Mouse (Mus musculus) erythroblast, embryonic 14.5 days (primary cell): ENCODE data around the gene Kcnd2.

ENCODE experiments used
- GATA1 ChIP-seq: IDR thresholded peaks from 2 replicates; pipeline ENCODE4 v1.6.1; 2012; ENCODE audit warnings: low read length, inconsistent platforms, mixed read lengths
- TAL1 ChIP-seq: IDR thresholded peaks from 3 replicates; pipeline ENCODE4 v1.6.1; 2012; ENCODE audit warnings: low read length, inconsistent platforms, mixed read lengths

GRCm38 (mm10) chr6:21325251-21325650, 109.9 kb downstream of the Kcnd2 start:
- TF ChIP-seq GATA1 (no peak), TAL1 (no peak)
